Mouse (Mus musculus): ENCODE measurements at regions not wholly inside any gene's neighbourhood (a gene's known extent, or its start where the extent isn't known, plus 50 kb on each side); places are given as distances from the start of the nearest gene placed in this dataset.
A peak's percentile ranks its signal among the peaks of the same experiment; 100 is the strongest.

DNA sequence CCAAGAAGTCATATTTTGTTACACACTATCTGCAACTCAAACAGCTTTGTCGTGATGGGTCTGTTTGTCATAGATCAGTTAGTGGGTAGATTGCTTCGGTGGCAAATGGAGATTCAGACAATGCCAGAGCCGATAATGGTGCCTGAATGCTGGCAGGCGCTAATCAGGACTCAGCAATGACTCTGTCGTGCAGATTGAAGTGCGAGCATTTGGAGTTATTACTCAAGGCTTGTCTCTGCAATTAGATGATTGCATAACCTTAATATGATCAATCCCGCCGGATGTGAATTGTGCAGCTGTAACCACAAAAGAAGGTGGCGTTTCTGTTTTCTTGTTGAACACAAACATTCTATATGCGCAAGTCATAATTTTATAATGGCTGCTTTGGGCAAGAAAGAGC, 88.8 kb upstream of the Mafb start:
- H3K36me3 ChIP-seq (ENCODE audit: control insufficient read depth, insufficient read depth, low read length, poor library complexity, severe bottlenecking), result no peaks in the 10 kb centered on the region
- no peak overlapping the region for H3K4me3 ChIP-seq (ENCODE audit: low read depth, low read length)
- H3K9me3 ChIP-seq (replicated peaks; ENCODE audit: control insufficient read depth, insufficient read depth, low read length, poor library complexity, severe bottlenecking), result no peaks in the 10 kb centered on the region
- TF ChIP-seq CTCF (IDR thresholded peaks at IDR 0.05; ENCODE audit: low read depth, low read length), result no peak
- no peak for TF ChIP-seq EP300 (IDR thresholded peaks at IDR 0.05; ENCODE audit: insufficient read depth, low read depth, low read length)
- no peak for TF ChIP-seq POLR2A (IDR thresholded peaks at IDR 0.05; ENCODE audit: insufficient read depth, low read length)
- no peak overlapping the region for H3K27ac ChIP-seq (ENCODE audit: insufficient read depth, low read length)
- H3K4me1 ChIP-seq (ENCODE audit: control insufficient read depth, insufficient read depth, low read length), result peaks cover 2% of the 10 kb centered on the region
- no peak overlapping the region for H3K9ac ChIP-seq (ENCODE audit: low read depth, poor library complexity, severe bottlenecking)
- H3K27me3 ChIP-seq (ENCODE audit: control insufficient read depth, insufficient read depth, low read length, poor library complexity, severe bottlenecking), result no peaks in the 10 kb centered on the region

DNA sequence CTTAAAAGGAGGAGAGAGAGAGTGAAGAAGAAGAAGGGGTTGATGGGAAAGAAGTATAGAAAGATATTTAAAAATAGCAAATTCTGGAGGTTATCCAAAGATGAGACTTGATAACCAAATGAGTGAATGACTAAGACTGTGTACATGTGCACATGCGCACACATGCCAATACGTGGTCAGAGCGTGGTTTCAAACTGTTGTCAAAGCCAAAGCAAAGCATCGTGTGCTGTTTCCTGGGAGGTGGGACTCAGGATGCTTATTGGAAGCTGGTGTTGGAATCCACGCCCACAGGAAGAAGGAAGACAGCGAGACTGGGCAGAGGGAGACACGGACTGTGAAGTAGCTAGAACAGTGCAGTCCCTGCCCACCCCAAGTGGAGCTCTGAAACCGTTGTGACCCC, 89.8 kb upstream of the Mafb start:
- H3K9me3 ChIP-seq (replicated peaks; ENCODE audit: control insufficient read depth, insufficient read depth, low read length, poor library complexity, severe bottlenecking), result no peaks in the 10 kb centered on the region

DNA sequence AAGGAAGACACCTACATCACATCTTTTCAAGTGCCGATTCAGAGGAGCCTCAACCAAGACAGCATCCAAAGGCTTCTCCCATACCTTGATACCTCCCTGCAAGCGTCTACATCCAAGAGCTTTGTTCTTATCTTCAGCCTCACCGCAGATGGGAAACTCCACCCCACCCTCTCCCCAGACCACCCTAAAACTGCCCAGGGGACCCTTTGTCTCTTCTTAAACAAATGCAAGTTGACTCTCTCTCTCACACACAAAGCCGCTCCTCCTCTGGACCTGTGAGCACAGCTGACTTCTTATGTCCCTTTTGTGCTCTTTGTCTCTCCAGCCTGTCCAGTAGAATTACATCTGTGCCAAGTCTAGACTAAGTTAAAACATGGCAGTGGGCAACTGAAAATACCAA, 104.7 kb upstream of the Mafb start:
- TF ChIP-seq POLR2A (IDR thresholded peaks at IDR 0.05; ENCODE audit: insufficient read depth, low read length), result no peak
- 0 out of 2 replicates have a peak, but pooled peaks have one; percentile 35 for TF ChIP-seq EP300 (IDR thresholded peaks at IDR 0.05; ENCODE audit: insufficient read depth, low read depth, low read length)
- TF ChIP-seq CTCF (IDR thresholded peaks at IDR 0.05; ENCODE audit: low read depth, low read length), result no peak
- no peak overlapping the region for H3K27ac ChIP-seq (ENCODE audit: insufficient read depth, low read length)
- H3K4me1 ChIP-seq (ENCODE audit: control insufficient read depth, insufficient read depth, low read length), result no peaks in the 10 kb centered on the region

More for the DNA sequence above, 89.8 kb upstream of the Mafb start:
- Histone ChIP-seq H3K4me3 (ENCODE audit: low read depth, low read length) (no peak overlapping the region), H3K36me3 (ENCODE audit: control insufficient read depth, insufficient read depth, low read length, poor library complexity, severe bottlenecking) (no peaks in the 10 kb centered on the region), H3K27me3 (ENCODE audit: control insufficient read depth, insufficient read depth, low read length, poor library complexity, severe bottlenecking) (no peaks in the 10 kb centered on the region), H3K27ac (ENCODE audit: insufficient read depth, low read length) (no peak overlapping the region), H3K4me1 (ENCODE audit: control insufficient read depth, insufficient read depth, low read length) (peaks cover 2% of the 10 kb centered on the region), H3K9ac (ENCODE audit: low read depth, poor library complexity, severe bottlenecking) (no peak overlapping the region)
- TF ChIP-seq POLR2A (IDR thresholded peaks at IDR 0.05; ENCODE audit: insufficient read depth, low read length) (no peak), CTCF (IDR thresholded peaks at IDR 0.05; ENCODE audit: low read depth, low read length) (no peak), EP300 (IDR thresholded peaks at IDR 0.05; ENCODE audit: insufficient read depth, low read depth, low read length) (no peak)

DNA sequence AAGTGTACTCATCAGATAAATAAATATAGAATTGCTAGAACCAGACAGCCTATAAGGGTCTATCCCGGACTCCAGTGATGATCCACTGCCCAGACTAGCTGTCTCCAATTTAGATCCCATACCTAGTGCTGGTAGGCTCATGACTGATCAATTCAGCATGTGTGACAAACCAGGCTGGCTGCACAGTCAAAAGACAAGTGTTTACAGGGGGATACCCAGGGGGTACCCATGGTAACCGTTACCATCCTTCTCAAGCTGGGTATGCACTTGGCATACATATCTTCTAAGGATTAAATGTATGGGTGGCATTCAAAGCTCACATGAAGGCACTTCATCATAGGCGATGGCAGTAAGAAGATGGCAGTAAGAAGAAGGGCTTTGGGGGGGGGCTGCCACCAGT, 109.3 kb upstream of the Mafb start:
- Histone ChIP-seq H3K27me3 (ENCODE audit: control insufficient read depth, insufficient read depth, low read length, poor library complexity, severe bottlenecking) (no peaks in the 10 kb centered on the region), H3K4me3 (ENCODE audit: low read depth, low read length) (no peak overlapping the region), H3K36me3 (ENCODE audit: control insufficient read depth, insufficient read depth, low read length, poor library complexity, severe bottlenecking) (no peaks in the 10 kb centered on the region), H3K4me1 (ENCODE audit: control insufficient read depth, insufficient read depth, low read length) (no peaks in the 10 kb centered on the region), H3K9me3 (replicated peaks; ENCODE audit: control insufficient read depth, insufficient read depth, low read length, poor library complexity, severe bottlenecking) (no peaks in the 10 kb centered on the region), H3K27ac (ENCODE audit: insufficient read depth, low read length) (no peak overlapping the region), H3K9ac (ENCODE audit: low read depth, poor library complexity, severe bottlenecking) (no peak overlapping the region)
- no peak for TF ChIP-seq CTCF (IDR thresholded peaks at IDR 0.05; ENCODE audit: low read depth, low read length)
- no peak for TF ChIP-seq POLR2A (IDR thresholded peaks at IDR 0.05; ENCODE audit: insufficient read depth, low read length)
- TF ChIP-seq EP300 (IDR thresholded peaks at IDR 0.05; ENCODE audit: insufficient read depth, low read depth, low read length), result no peak

More for the DNA sequence above, 104.7 kb upstream of the Mafb start:
- no peak overlapping the region for H3K9ac ChIP-seq (ENCODE audit: low read depth, poor library complexity, severe bottlenecking)
- H3K27me3 ChIP-seq (ENCODE audit: control insufficient read depth, insufficient read depth, low read length, poor library complexity, severe bottlenecking), result no peaks in the 10 kb centered on the region
- H3K9me3 ChIP-seq (replicated peaks; ENCODE audit: control insufficient read depth, insufficient read depth, low read length, poor library complexity, severe bottlenecking), result no peaks in the 10 kb centered on the region
- H3K4me3 ChIP-seq (ENCODE audit: low read depth, low read length), result no peak overlapping the region
- H3K36me3 ChIP-seq (ENCODE audit: control insufficient read depth, insufficient read depth, low read length, poor library complexity, severe bottlenecking), result no peaks in the 10 kb centered on the region

DNA sequence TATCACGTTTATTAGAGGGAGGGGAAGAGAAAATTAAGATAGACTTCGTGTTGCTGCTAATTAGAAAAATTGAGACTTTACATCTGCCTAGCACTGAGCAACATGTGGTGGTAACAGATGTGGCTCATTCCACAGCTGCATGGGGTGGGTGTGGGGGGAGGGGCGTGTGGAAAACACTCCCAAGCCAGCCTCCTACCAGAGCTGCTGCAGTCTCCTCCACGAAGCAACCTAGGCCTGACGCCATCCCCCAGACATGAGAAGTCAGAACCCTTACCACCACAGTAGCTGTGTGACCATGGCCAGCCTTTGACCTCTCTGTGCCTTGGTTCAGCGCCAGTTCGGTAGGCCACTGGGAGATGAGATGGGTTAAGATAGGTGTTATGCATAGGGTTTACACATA, 112.4 kb upstream of the Mafb start:
- H3K27ac ChIP-seq (ENCODE audit: insufficient read depth, low read length), result no peak overlapping the region
- no peak for TF ChIP-seq CTCF (IDR thresholded peaks at IDR 0.05; ENCODE audit: low read depth, low read length)
- TF ChIP-seq POLR2A (IDR thresholded peaks at IDR 0.05; ENCODE audit: insufficient read depth, low read length), result no peak
- TF ChIP-seq EP300 (IDR thresholded peaks at IDR 0.05; ENCODE audit: insufficient read depth, low read depth, low read length), result no peak
- H3K4me1 ChIP-seq (ENCODE audit: control insufficient read depth, insufficient read depth, low read length), result no peaks in the 10 kb centered on the region
- no peaks in the 10 kb centered on the region for H3K9me3 ChIP-seq (replicated peaks; ENCODE audit: control insufficient read depth, insufficient read depth, low read length, poor library complexity, severe bottlenecking)
- no peak overlapping the region for H3K9ac ChIP-seq (ENCODE audit: low read depth, poor library complexity, severe bottlenecking)
- no peaks in the 10 kb centered on the region for H3K27me3 ChIP-seq (ENCODE audit: control insufficient read depth, insufficient read depth, low read length, poor library complexity, severe bottlenecking)
- no peaks in the 10 kb centered on the region for H3K36me3 ChIP-seq (ENCODE audit: control insufficient read depth, insufficient read depth, low read length, poor library complexity, severe bottlenecking)
- no peak overlapping the region for H3K4me3 ChIP-seq (ENCODE audit: low read depth, low read length)

DNA sequence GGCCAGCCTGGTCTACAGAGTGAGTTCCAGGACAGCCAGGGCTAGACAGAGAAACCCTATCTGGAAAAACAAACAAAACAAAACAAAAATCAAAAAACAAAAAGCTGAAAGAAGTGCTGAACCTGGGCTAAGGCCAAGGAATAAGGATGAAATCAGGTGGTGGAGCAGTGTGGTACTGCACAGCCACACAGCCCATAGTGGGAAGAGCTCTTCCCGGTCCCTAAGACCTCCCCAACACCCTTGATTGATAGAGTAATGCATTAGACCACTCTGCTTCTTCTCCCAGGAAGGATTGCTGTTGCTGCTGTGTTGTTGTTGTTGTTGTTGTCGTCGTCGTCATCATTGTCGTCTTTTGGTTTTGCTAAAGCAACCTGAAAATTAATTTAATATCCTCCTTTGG, 118.2 kb upstream of the Mafb start:
- no peaks in the 10 kb centered on the region for H3K4me1 ChIP-seq (ENCODE audit: control insufficient read depth, insufficient read depth, low read length)
- no peak for TF ChIP-seq POLR2A (IDR thresholded peaks at IDR 0.05; ENCODE audit: insufficient read depth, low read length)
- TF ChIP-seq CTCF (IDR thresholded peaks at IDR 0.05; ENCODE audit: low read depth, low read length), result no peak
- TF ChIP-seq EP300 (IDR thresholded peaks at IDR 0.05; ENCODE audit: insufficient read depth, low read depth, low read length), result no peak
- H3K27ac ChIP-seq (ENCODE audit: insufficient read depth, low read length), result no peak overlapping the region
- no peaks in the 10 kb centered on the region for H3K36me3 ChIP-seq (ENCODE audit: control insufficient read depth, insufficient read depth, low read length, poor library complexity, severe bottlenecking)
- H3K9ac ChIP-seq (ENCODE audit: low read depth, poor library complexity, severe bottlenecking), result no peak overlapping the region
- no peaks in the 10 kb centered on the region for H3K9me3 ChIP-seq (replicated peaks; ENCODE audit: control insufficient read depth, insufficient read depth, low read length, poor library complexity, severe bottlenecking)
- H3K4me3 ChIP-seq (ENCODE audit: low read depth, low read length), result no peak overlapping the region
- H3K27me3 ChIP-seq (ENCODE audit: control insufficient read depth, insufficient read depth, low read length, poor library complexity, severe bottlenecking), result no peaks in the 10 kb centered on the region
